Mouse (Mus musculus) testis, adult 2 months (tissue): Measurements from ENCODE around the gene Gm20388.

Experiments
- CTCF ChIP-seq: fragments of 200-500 bp; IDR thresholded peaks from 2 replicates; pipeline ENCODE4 v1.5.1; 2012; ENCODE audit warnings: low read depth, mild to moderate bottlenecking, inconsistent platforms, low read length, moderate library complexity; ENCODE audit not compliant: control insufficient read depth, insufficient read depth, insufficient replicate concordance
- POLR2A ChIP-seq: fragments of 200-500 bp; IDR thresholded peaks from 2 replicates; pipeline ENCODE4 v1.6.1; 2012; ENCODE audit warnings: low read depth, mild to moderate bottlenecking, inconsistent platforms, low read length, moderate library complexity; ENCODE audit not compliant: control insufficient read depth

DNA sequence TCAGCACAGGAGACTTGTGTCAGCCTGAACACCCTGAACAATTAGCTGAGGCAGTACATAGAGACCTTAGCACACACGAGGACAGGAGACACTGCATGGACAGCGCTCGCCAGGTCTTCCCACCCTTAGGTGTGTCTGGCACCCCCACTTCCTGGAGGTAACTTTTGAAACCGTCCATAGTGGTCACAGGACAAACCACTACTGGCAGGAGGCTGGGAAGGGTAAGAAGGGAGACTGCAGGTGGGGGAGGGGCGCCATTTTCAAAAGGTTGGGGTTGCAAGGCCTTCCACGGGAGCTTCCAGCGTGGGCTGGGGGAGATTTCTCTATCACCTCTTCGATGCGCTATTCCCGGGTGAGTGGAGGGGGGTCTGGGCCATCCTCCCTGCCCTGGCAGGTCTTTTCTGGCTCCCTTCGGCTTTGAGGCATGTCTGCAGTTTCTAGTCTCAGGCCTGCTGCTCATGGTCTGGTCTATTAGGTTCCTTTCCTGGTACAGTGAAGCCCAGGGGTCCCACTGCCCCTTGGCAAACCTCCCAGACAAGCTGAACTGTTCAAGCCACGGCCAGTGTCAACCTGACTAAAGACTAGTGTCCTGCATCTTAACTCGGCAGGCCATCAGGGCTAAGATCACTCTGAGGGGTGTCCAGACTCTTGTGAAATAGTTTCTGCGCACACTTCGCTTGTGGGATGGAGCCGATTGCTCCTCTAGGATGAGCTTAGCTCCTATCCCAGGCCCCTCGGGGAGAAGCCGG lies 2521.2 kb downstream of the Gm20388 start:
- TF ChIP-seq CTCF = no peak
- no peak for TF ChIP-seq POLR2A
